Mouse (Mus musculus) right cerebral cortex, postnatal 4 days (tissue): Measurements from ENCODE around the gene Heg1.

Experiments used
- DNase-seq: peaks from one replicate; pipeline ENCODE4 v3.0.0-alpha.2; 2022

Heg1 gene

GRCm38 (mm10) chr16:33708585-33709397 is 24.6 kb downstream of the Heg1 start:
- DNase-seq = no peak

- peak; percentile 25 for DNase-seq
These were observed 30.1 kb downstream of the Heg1 start for GRCm38 (mm10) chr16:33714271-33714670.

GRCm38 (mm10) chr16:33723241-33723640 is 39.1 kb downstream of the Heg1 start:
- no peak for DNase-seq

GRCm38 (mm10) chr16:33723983-33724382 is 39.8 kb downstream of the Heg1 start:
- no peak for DNase-seq

- no peak for DNase-seq
These were observed 42.1 kb downstream of the Heg1 start for GRCm38 (mm10) chr16:33726261-33726660.

GRCm38 (mm10) chr16:33726892-33727291 is 42.7 kb downstream of the Heg1 start:
- no peak for DNase-seq

- no peak for DNase-seq
These were observed 44.3 kb downstream of the Heg1 start for GRCm38 (mm10) chr16:33728427-33728826.

- no peak for DNase-seq
These were observed 47.1 kb downstream of the Heg1 start for GRCm38 (mm10) chr16:33731291-33731690.

- no peak for DNase-seq
These were observed 48.1 kb downstream of the Heg1 start for GRCm38 (mm10) chr16:33732237-33732749.

- DNase-seq = no peak
These were observed 48.8 kb downstream of the Heg1 start for GRCm38 (mm10) chr16:33732846-33733580.

- DNase-seq = no peak
These were observed 49.7 kb downstream of the Heg1 start for GRCm38 (mm10) chr16:33733864-33734263.

GRCm38 (mm10) chr16:33734545-33734944 is 50.4 kb downstream of the Heg1 start:
- peak; percentile 38 for DNase-seq

- DNase-seq = no peak
These were observed 51.1 kb downstream of the Heg1 start for GRCm38 (mm10) chr16:33735238-33735637.

- no peak for DNase-seq
These were observed 51.6 kb downstream of the Heg1 start for GRCm38 (mm10) chr16:33735791-33736190.

- no peak for DNase-seq
These were observed 52.6 kb downstream of the Heg1 start for GRCm38 (mm10) chr16:33736746-33737145.

- no peak for DNase-seq
These were observed 55.0 kb downstream of the Heg1 start for GRCm38 (mm10) chr16:33738949-33739719.

GRCm38 (mm10) chr16:33739802-33740201 is 55.6 kb downstream of the Heg1 start:
- peak; percentile 56 for DNase-seq

- no peak for DNase-seq
These were observed 56.2 kb downstream of the Heg1 start for GRCm38 (mm10) chr16:33740416-33740815.

- DNase-seq = no peak
These were observed 57.6 kb downstream of the Heg1 start for GRCm38 (mm10) chr16:33741795-33742194.

GRCm38 (mm10) chr16:33742233-33742632 is 58.1 kb downstream of the Heg1 start:
- no peak for DNase-seq

GRCm38 (mm10) chr16:33744622-33745419 is 60.7 kb downstream of the Heg1 start:
- DNase-seq = peak; percentile 44

GRCm38 (mm10) chr16:33745457-33745856 is 61.3 kb downstream of the Heg1 start:
- DNase-seq = no peak
